Mouse (Mus musculus): ENCODE data around the gene Slc9a5. TPM values are rescaled to one million over a fixed set of nuclear protein-coding genes. Genes with fewer than 3 reads are reported as not detected.

Slc9a5 gene
- total RNA-seq, 1 experiment: 5.8 TPM

DNA sequence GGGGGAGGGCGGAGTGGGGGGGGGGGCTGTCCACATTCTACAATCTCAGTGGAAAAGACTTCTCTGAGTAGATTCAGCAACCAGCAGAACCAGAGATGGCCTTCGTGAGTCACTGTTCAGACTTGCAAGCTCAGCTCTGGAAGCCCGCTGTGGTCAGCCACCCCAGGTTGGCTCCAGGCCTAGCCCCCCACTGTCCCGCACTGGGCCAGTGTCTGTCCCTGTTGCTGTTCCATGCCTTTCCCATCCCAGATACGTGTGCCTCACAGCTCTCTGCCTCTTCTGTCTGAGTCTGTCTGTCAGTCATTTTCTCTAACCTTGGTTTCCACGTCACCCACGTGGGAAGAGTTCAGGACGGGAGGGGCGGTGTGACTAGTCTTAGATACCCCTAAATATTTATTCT, 23.8 kb downstream of the Slc9a5 start:
- H3K9ac ChIP-seq (ENCODE audit: insufficient read depth, low read depth, low read length, poor library complexity, severe bottlenecking): no peak overlapping the region
- peaks cover 0 to 9% of the 10 kb centered on the region in 2 experiments; a peak in 1 of 4 replicates for H3K4me1 ChIP-seq (ENCODE audit: control insufficient read depth in 2 of 2, insufficient read depth in 2 of 2, low read length in 2 of 2, poor library complexity in 1 of 2)
- no peak for DNase-seq (ENCODE audit: low read depth, low spot score)
- peaks cover 4% of the 10 kb centered on the region; the same call in 1 of the 2 replicates for H3K36me3 ChIP-seq (ENCODE audit: control insufficient read depth, insufficient read depth, low read length, poor library complexity, severe bottlenecking)
- TF ChIP-seq ZC3H11A (IDR thresholded peaks at IDR 0.05; ENCODE audit: borderline replicate concordance, low read depth, low read length): no peak
- TF ChIP-seq CHD2 (IDR thresholded peaks at IDR 0.05; ENCODE audit: low read depth, low read length): no peak
- no peak for TF ChIP-seq HCFC1 (IDR thresholded peaks at IDR 0.05; ENCODE audit: borderline replicate concordance, insufficient read depth, low read length)
- no peak for TF ChIP-seq MAFK (IDR thresholded peaks at IDR 0.05; ENCODE audit: insufficient read depth, low read depth, low read length)
- no peak for TF ChIP-seq ZNF384 (IDR thresholded peaks at IDR 0.05; ENCODE audit: low read depth, low read length)
- in situ Hi-C loops (cut with MboI; ENCODE audit: low sequenced_read_pairs in 2 of 2, unreplicated experiment in 2 of 2): no loop called here
- H3K27ac ChIP-seq (ENCODE audit: insufficient read depth, low read depth, low read length, poor library complexity, severe bottlenecking): no peak overlapping the region
- H3K9me3 ChIP-seq (ENCODE audit: control insufficient read depth, insufficient read depth, low read depth, low read length): no peaks in the 10 kb centered on the region
- H3K4me3 ChIP-seq (ENCODE audit: insufficient read depth in 1 of 2, low read depth in 1 of 2, low read length in 2 of 2, poor library complexity in 1 of 2, severe bottlenecking in 1 of 2): no peak overlapping the region

DNA sequence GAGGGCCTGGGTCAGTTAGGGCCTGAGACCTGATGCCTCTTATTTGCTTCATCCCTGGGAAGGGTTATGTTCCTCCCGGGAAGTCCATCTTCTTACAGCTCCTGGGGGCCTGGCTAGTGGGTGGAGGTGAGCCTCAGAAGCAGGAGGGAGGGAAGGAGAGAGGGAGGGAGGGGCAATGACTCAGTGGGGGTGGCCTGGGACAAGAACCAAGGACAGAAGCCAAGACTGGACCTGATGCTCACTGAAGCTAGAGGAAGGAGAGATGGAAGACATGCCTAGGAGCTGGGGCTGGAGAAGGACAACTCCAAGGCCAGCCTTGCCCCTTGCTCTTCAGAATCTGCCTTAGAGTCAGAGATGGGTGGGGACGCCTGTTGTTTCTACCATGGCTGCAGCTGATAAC, 24.4 kb downstream of the Slc9a5 start, which contains the start of gene Plekhg4:
Gene Plekhg4 (plus strand): TSS at position 243 of the 400 bp plus-strand sequence.
- H3K36me3 ChIP-seq (ENCODE audit: control insufficient read depth, insufficient read depth, low read length, poor library complexity, severe bottlenecking): peaks cover 4% of the 10 kb centered on the region; the same call in 1 of the 2 replicates
- no peak within 1 kb of the TSS for H3K4me3 ChIP-seq (ENCODE audit: insufficient read depth in 1 of 2, low read depth in 1 of 2, low read length in 2 of 2, poor library complexity in 1 of 2, severe bottlenecking in 1 of 2)
- no peak within 1 kb of the TSS for H3K27ac ChIP-seq (ENCODE audit: insufficient read depth, low read depth, low read length, poor library complexity, severe bottlenecking)
- no peaks in the 10 kb centered on the region for H3K9me3 ChIP-seq (ENCODE audit: control insufficient read depth, insufficient read depth, low read depth, low read length)
- no peak within 1 kb of the TSS for H3K9ac ChIP-seq (ENCODE audit: insufficient read depth, low read depth, low read length, poor library complexity, severe bottlenecking)
- peaks cover 0 to 9% of the 10 kb centered on the region in 2 experiments; a peak in 1 of 4 replicates for H3K4me1 ChIP-seq (ENCODE audit: control insufficient read depth in 2 of 2, insufficient read depth in 2 of 2, low read length in 2 of 2, poor library complexity in 1 of 2)
- TF ChIP-seq MAFK (IDR thresholded peaks at IDR 0.05; ENCODE audit: insufficient read depth, low read depth, low read length) (no peak), ZC3H11A (IDR thresholded peaks at IDR 0.05; ENCODE audit: borderline replicate concordance, low read depth, low read length) (no peak), ZNF384 (IDR thresholded peaks at IDR 0.05; ENCODE audit: low read depth, low read length) (no peak), HCFC1 (IDR thresholded peaks at IDR 0.05; ENCODE audit: borderline replicate concordance, insufficient read depth, low read length) (no peak), CHD2 (IDR thresholded peaks at IDR 0.05; ENCODE audit: low read depth, low read length) (no peak)
- no peak for DNase-seq (ENCODE audit: low read depth, low spot score)
- in situ Hi-C loops (cut with MboI; ENCODE audit: low sequenced_read_pairs in 2 of 2, unreplicated experiment in 2 of 2): no loop called here

DNA sequence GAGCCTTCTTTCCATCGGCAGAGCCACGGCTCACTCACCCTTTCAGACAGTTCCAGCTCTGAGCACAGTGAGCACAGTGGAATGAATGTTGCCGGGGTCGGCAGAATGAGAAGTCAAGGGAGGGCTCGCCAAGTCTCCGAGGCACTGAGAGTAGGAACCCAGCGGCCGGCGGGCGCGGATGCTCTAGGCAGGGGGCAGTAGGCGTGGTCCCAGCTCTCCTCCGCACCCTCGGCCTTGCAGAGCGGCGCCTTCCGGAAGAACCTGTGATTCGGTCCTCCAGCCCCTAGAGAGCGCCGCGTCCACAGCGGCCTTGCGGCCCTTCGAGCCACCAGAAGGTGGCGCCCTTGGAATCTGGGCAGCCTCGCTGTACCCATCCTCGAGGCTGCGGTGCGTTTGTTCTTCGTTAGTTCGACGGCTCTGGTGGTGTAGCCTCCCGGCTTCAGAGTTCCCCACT, 25.9 kb downstream of the Slc9a5 start:
- no peak overlapping the region for H3K27ac ChIP-seq (ENCODE audit: insufficient read depth, low read depth, low read length, poor library complexity, severe bottlenecking)

DNA sequence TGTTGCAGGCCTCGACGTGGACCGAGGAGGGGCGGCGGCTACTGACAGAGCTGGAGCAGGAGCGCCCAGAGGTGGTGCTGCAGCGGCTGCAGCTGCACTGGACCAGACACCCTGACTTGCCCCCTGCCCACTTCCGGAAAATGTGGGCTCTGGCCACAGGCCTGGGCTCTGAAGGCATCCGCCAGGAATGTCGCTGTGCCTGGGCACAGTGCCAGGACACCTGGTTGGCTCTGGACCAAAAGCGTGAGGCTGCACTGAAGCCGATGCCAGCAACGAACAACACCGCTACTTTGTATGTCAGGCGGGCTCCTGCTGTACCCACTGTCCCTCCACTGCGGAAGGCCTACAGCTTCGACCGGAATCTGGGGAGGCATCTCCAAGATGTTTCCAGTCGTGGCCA, 30.0 kb downstream of the Slc9a5 start:
- no peak for DNase-seq (ENCODE audit: low read depth, low spot score)
- Histone ChIP-seq H3K36me3 (ENCODE audit: control insufficient read depth, insufficient read depth, low read length, poor library complexity, severe bottlenecking) (no peaks in the 10 kb centered on the region), H3K9me3 (ENCODE audit: control insufficient read depth, insufficient read depth, low read depth, low read length) (no peaks in the 10 kb centered on the region), H3K9ac (ENCODE audit: insufficient read depth, low read depth, low read length, poor library complexity, severe bottlenecking) (no peak overlapping the region; the same call in 1 of the 2 replicates), H3K27ac (ENCODE audit: insufficient read depth, low read depth, low read length, poor library complexity, severe bottlenecking) (no peak overlapping the region), H3K4me3 (ENCODE audit: insufficient read depth in 1 of 2, low read depth in 1 of 2, low read length in 2 of 2, poor library complexity in 1 of 2, severe bottlenecking in 1 of 2) (peak overlapping the region; percentile 53 to 57), H3K4me1 (ENCODE audit: control insufficient read depth in 2 of 2, insufficient read depth in 2 of 2, low read length in 2 of 2, poor library complexity in 1 of 2) (peaks cover 0 to 8% of the 10 kb centered on the region in 2 experiments; a peak in 1 of 4 replicates)
- TF ChIP-seq ZC3H11A (IDR thresholded peaks at IDR 0.05; ENCODE audit: borderline replicate concordance, low read depth, low read length) (no peak), HCFC1 (IDR thresholded peaks at IDR 0.05; ENCODE audit: borderline replicate concordance, insufficient read depth, low read length) (no peak), CHD2 (IDR thresholded peaks at IDR 0.05; ENCODE audit: low read depth, low read length) (no peak), MAFK (IDR thresholded peaks at IDR 0.05; ENCODE audit: insufficient read depth, low read depth, low read length) (no peak), ZNF384 (IDR thresholded peaks at IDR 0.05; ENCODE audit: low read depth, low read length) (no peak)
- in situ Hi-C loops (cut with MboI; ENCODE audit: low sequenced_read_pairs in 2 of 2, unreplicated experiment in 2 of 2): no loop called here

More for the DNA sequence above, 25.9 kb downstream of the Slc9a5 start:
- in situ Hi-C loops (cut with MboI; ENCODE audit: low sequenced_read_pairs in 2 of 2, unreplicated experiment in 2 of 2): no loop called here
- peak overlapping the region; percentile 43 to 55; a peak in 3 of 4 replicates for H3K4me3 ChIP-seq (ENCODE audit: insufficient read depth in 1 of 2, low read depth in 1 of 2, low read length in 2 of 2, poor library complexity in 1 of 2, severe bottlenecking in 1 of 2)
- TF ChIP-seq ZC3H11A (IDR thresholded peaks at IDR 0.05; ENCODE audit: borderline replicate concordance, low read depth, low read length) (no peak), CHD2 (IDR thresholded peaks at IDR 0.05; ENCODE audit: low read depth, low read length) (no peak), HCFC1 (IDR thresholded peaks at IDR 0.05; ENCODE audit: borderline replicate concordance, insufficient read depth, low read length) (peak; percentile 76; the same call in 1 of the 2 replicates)
- H3K36me3 ChIP-seq (ENCODE audit: control insufficient read depth, insufficient read depth, low read length, poor library complexity, severe bottlenecking): no peaks in the 10 kb centered on the region
- peaks cover 0 to 11% of the 10 kb centered on the region in 2 experiments; a peak in 1 of 4 replicates for H3K4me1 ChIP-seq (ENCODE audit: control insufficient read depth in 2 of 2, insufficient read depth in 2 of 2, low read length in 2 of 2, poor library complexity in 1 of 2)
- H3K9me3 ChIP-seq (ENCODE audit: control insufficient read depth, insufficient read depth, low read depth, low read length): no peaks in the 10 kb centered on the region
- DNase-seq (ENCODE audit: low read depth, low spot score): peak; percentile 74
- H3K9ac ChIP-seq (ENCODE audit: insufficient read depth, low read depth, low read length, poor library complexity, severe bottlenecking): peak overlapping the region; percentile 31; the same call in 1 of the 2 replicates
